Mouse (Mus musculus) c-Kit-positive CD71-negative TER-119-negative erythroid progenitor cells, embryonic 14.5 days (primary cell): Measurements from ENCODE around the gene Spem1.
A peak's percentile ranks its signal among the peaks of the same experiment; 100 is the strongest.
"Not testable (repeated sequence)": the region's sequence is repeated elsewhere in the genome, so short reads cannot be mapped to it uniquely, and the experiment has no call there.

Source experiments
- DNase-seq: peaks from one replicate; pipeline ENCODE4 v3.0.0-alpha.2; 2013; ENCODE audit warnings: low read depth

Gene Spem1

GRCm38 (mm10) chr11:69822080-69822479 is at the start of gene Spem1:
Gene Spem1 (minus strand): TSS chr11:69822180.
- no peak for DNase-seq

- no peak for DNase-seq
Measured at GRCm38 (mm10) chr11:69870289-69871069, 48.5 kb upstream of the Spem1 start.

- no peak for DNase-seq
Measured at GRCm38 (mm10) chr11:69867335-69867734, 45.4 kb upstream of the Spem1 start.

- no peak for DNase-seq
Measured at GRCm38 (mm10) chr11:69865561-69865960, 43.6 kb upstream of the Spem1 start.

GRCm38 (mm10) chr11:69864138-69864860 is 42.3 kb upstream of the Spem1 start:
- no peak for DNase-seq

GRCm38 (mm10) chr11:69863729-69864128 is 41.7 kb upstream of the Spem1 start:
- DNase-seq, result not testable (repeated sequence)

GRCm38 (mm10) chr11:69858113-69858998 is 36.4 kb upstream of the Spem1 start, which contains the start of gene Tnk1:
Gene Tnk1 (minus strand): TSS chr11:69858730.
- no peak for DNase-seq

- DNase-seq, result no peak
Measured at GRCm38 (mm10) chr11:69855347-69855746, 33.4 kb upstream of the Spem1 start.

GRCm38 (mm10) chr11:69854680-69855079 is 32.7 kb upstream of the Spem1 start:
- DNase-seq, result no peak

- DNase-seq, result peak; percentile 73
Measured at GRCm38 (mm10) chr11:69853994-69854393, 32.0 kb upstream of the Spem1 start.

- no peak for DNase-seq
Measured at GRCm38 (mm10) chr11:69850754-69851153, 28.8 kb upstream of the Spem1 start.

GRCm38 (mm10) chr11:69849884-69850283 is 27.9 kb upstream of the Spem1 start:
- DNase-seq, result no peak

- no peak for DNase-seq
Measured at GRCm38 (mm10) chr11:69849128-69849527, 27.1 kb upstream of the Spem1 start.

- DNase-seq, result no peak
Measured at GRCm38 (mm10) chr11:69848021-69848420, 26.0 kb upstream of the Spem1 start.

- no peak for DNase-seq
Measured at GRCm38 (mm10) chr11:69846738-69847688, 25.0 kb upstream of the Spem1 start.

GRCm38 (mm10) chr11:69846198-69846680 is 24.3 kb upstream of the Spem1 start, which contains the start of gene Plscr3:
Gene Plscr3 (plus strand): TSS chr11:69846376.
- peak; percentile 87 for DNase-seq

GRCm38 (mm10) chr11:69838714-69839104 is 16.7 kb upstream of the Spem1 start:
- DNase-seq, result no peak

- peak; percentile 98 for DNase-seq
Measured at GRCm38 (mm10) chr11:69837952-69838713, 16.2 kb upstream of the Spem1 start, which contains the start of gene Tmem256. Gene Tmem256 (plus strand): TSS chr11:69838514.

GRCm38 (mm10) chr11:69837604-69837951 is 15.6 kb upstream of the Spem1 start, which contains the start of gene Nlgn2:
Gene Nlgn2 (minus strand): TSS chr11:69837784.
- peak; percentile 57 for DNase-seq
